Mouse (Mus musculus) midbrain, postnatal 0 days (tissue): Measurements from ENCODE around the gene Pdcd1. TPM values are rescaled to one million over a fixed set of nuclear protein-coding genes. Genes with fewer than 3 reads are reported as not detected.

Source experiments
- ATAC-seq: fragments of 200-750 bp; cut with Nextera tagmentation; 2 replicates; pipeline ENCODE4 v1.8.0; 2017; ENCODE audit warnings: moderate number of reproducible peaks, mild to moderate bottlenecking, moderate TSS enrichment, moderate library complexity; ENCODE audit not compliant: low FRiP score
- DNase-seq: peaks from one replicate; pipeline ENCODE4 v3.0.0-alpha.2; 2015; ENCODE audit warnings: low spot score
- H3K27ac ChIP-seq: fragments of 300-500 bp; sonication (generic); 2 replicates; pipeline ENCODE4 v1.5.1; 2014; ENCODE audit warnings: low read depth, mild to moderate bottlenecking, low read length, mixed read lengths
- H3K27me3 ChIP-seq: fragments of 300-500 bp; sonication (generic); 2 replicates; pipeline ENCODE4 v1.6.1; 2014; ENCODE audit warnings: low read length, control low read depth, mixed read lengths; ENCODE audit not compliant: insufficient read depth
- H3K36me3 ChIP-seq: fragments of 300-500 bp; sonication (generic); 2 replicates; pipeline ENCODE4 v1.6.1; 2014; ENCODE audit warnings: low read length, control low read depth, mixed read lengths; ENCODE audit not compliant: insufficient read depth
- H3K4me1 ChIP-seq: fragments of 300-500 bp; sonication (generic); 2 replicates; pipeline ENCODE4 v1.6.1; 2014; ENCODE audit warnings: mild to moderate bottlenecking, control low read depth, antibody characterized with exemption, low read length, mixed read lengths; ENCODE audit not compliant: insufficient read depth
- H3K4me2 ChIP-seq: fragments of 300-500 bp; sonication (generic); 2 replicates; pipeline ENCODE4 v1.6.1; 2014; ENCODE audit warnings: low read depth, mild to moderate bottlenecking, low read length, mixed read lengths; ENCODE audit not compliant: poor library complexity, severe bottlenecking
- H3K4me3 ChIP-seq: fragments of 300-500 bp; sonication (generic); 2 replicates; pipeline ENCODE4 v1.5.1; 2014; ENCODE audit warnings: low read depth, mild to moderate bottlenecking, low read length, moderate library complexity
- H3K9ac ChIP-seq: fragments of 300-500 bp; sonication (generic); replicated peaks from 2 replicates; pipeline ENCODE4 v1.6.1; 2014; ENCODE audit warnings: mild to moderate bottlenecking, low read length, moderate library complexity, mixed read lengths; ENCODE audit not compliant: poor library complexity, severe bottlenecking
- H3K9me3 ChIP-seq: fragments of 300-500 bp; sonication (generic); 2 replicates; pipeline ENCODE4 v1.6.1; 2016; ENCODE audit warnings: low read length, control low read depth
- CTCF ChIP-seq: IDR thresholded peaks from 2 replicates; pipeline ENCODE4 v1.5.1; 2016; ENCODE audit warnings: antibody characterized with exemption, mild to moderate bottlenecking
- WGBS: fragments of 180-500 bp; shearing (Covaris S2); extraction: QIAGEN DNeasy Blood & Tissue Kit; methylation state at CpG from one replicate; pipeline ENCODE4 v1.1.7; 2014; 5-methylcytosine and 5-hydroxymethylcytosine counted together
- polyA plus RNA-seq: library from polyadenylated mRNA; unstranded; fragments of >200 nt; fragmentation: Nextera tagmentation; extraction: Ambion mirVana; gene quantifications from 2 replicates; pipeline ENCODE4 v1.2.1, GENCODE M21; 2015
- total RNA-seq: library from RNA; depleted of rRNA; stranded (reverse); fragments of >200 nt; gene quantifications from 2 replicates; pipeline ENCODE4 v1.2.3, GENCODE M21; 2014

Gene Pdcd1
- total and polyA plus RNA-seq, 2 experiments from 2014 or later = not detected

DNA sequence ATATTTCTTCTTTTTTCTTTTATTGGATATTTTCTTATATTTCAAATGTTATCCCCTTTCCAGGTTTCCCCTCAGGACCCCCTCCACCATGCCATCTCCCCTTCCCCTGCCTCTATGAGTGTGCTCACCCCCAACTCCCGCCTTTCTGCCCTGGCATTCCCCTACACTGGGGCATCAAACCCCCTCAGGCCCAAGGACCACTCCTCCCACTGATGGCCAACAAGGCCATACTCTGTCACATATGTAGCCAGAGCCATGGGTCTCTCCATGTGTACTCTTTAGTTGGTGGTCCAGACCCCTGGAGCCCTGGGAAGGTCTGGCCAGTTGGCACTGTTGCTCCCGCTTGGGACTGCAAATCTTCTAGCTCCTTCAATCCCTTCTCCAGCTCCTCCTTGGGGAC, 5.0 kb upstream of the Pdcd1 start:
- WGBS = 94% methylated on average over 2 of the region's 2 CpGs
- Histone ChIP-seq H3K36me3 (no peaks in the 10 kb centered on the region), H3K4me1 (no peaks in the 10 kb centered on the region), H3K4me2 (no peak overlapping the region), H3K27ac (no peak overlapping the region), H3K4me3 (no peak overlapping the region), H3K27me3 (no peaks in the 10 kb centered on the region), H3K9ac (no peak overlapping the region), H3K9me3 (no peaks in the 10 kb centered on the region)
- TF ChIP-seq CTCF = no peak
- ATAC-seq (no peak), DNase-seq (no peak)

DNA sequence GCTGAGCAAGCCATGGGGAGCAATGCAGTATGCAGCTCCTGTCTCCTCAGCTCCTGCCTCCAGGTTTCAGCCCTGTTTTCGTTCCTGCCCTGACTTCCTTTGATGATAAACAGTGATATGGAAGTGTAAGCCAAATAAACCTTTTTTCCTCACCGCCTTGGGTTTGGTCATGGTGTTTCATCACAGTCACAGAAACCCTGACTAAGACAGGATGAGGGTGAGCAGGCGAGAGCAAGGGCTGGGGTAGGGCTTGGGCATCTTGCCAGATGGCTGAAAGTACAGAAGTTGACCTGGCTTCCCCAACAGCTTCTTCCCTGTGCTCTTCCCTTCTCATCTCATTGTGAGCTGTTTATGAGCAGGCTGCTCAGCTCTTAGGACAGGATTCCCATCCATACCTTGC, 3.6 kb upstream of the Pdcd1 start:
- Histone ChIP-seq H3K4me3 (no peak overlapping the region), H3K9ac (no peak overlapping the region), H3K4me2 (no peak overlapping the region), H3K27ac (no peak overlapping the region), H3K4me1 (no peaks in the 10 kb centered on the region), H3K9me3 (no peaks in the 10 kb centered on the region), H3K36me3 (no peaks in the 10 kb centered on the region), H3K27me3 (no peaks in the 10 kb centered on the region)
- WGBS = 80% methylated on average over 3 of the region's 3 CpGs
- DNase-seq (no peak), ATAC-seq (no peak)
- no peak for TF ChIP-seq CTCF

DNA sequence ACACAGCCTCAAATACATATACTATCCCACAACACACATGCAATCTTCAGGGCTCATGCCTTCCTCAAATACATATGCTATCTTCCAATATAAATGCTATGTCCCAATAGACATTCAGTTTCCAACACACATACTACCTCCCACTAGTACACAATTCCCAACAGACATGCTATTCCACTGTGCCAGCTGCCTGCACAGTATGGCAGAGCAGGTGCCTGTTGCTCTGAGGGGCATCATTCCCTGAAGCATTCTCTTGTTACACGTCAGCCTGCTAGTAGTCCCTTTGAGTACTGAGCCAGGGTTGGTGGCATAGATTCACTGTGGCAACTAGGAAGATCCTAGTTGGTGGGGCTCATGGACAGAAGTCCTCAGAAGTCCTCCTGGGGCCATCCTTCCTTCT, 2.1 kb upstream of the Pdcd1 start:
- WGBS = 75% methylated on average over 1 of the region's 1 CpGs
- Histone ChIP-seq H3K4me1 (no peaks in the 10 kb centered on the region), H3K36me3 (no peaks in the 10 kb centered on the region), H3K9ac (no peak overlapping the region), H3K4me2 (no peak overlapping the region), H3K4me3 (no peak overlapping the region), H3K27me3 (no peaks in the 10 kb centered on the region), H3K27ac (no peak overlapping the region), H3K9me3 (no peaks in the 10 kb centered on the region)
- TF ChIP-seq CTCF = no peak
- no peak for DNase-seq
- no peak for ATAC-seq

DNA sequence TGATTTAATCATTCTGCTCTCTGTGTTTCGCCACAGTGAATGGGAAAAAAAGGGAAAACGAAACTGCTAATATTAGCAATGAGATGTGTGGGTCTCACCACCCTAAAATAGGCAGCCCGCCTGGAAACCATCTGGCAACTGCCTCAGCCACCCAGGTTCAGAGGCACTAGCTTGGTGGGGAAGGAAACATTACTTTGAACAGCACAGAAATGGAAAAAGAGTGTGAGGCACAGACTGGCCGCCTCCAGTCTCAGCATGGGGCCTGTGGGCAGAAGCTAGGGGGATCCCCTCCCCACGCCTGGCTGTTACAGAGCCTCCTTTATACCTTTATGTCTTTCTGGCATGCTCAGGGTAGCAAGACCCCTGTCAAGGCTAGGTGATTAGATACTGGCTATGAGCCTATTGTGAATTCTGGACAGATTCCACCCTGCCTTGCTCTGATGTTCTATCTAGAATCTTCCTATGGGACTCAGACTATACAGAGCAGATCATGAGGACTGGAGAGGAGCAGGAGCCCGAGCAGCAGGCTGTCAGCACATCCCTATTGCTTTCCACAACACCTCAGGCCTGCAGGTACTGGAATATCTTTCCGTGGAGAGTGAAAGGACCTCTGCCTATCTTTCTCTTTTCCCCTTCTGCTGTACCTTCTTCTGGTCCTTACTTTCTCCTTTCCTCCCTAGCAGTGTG, 1.3 kb upstream of the Pdcd1 start:
- no peak for ATAC-seq

DNA sequence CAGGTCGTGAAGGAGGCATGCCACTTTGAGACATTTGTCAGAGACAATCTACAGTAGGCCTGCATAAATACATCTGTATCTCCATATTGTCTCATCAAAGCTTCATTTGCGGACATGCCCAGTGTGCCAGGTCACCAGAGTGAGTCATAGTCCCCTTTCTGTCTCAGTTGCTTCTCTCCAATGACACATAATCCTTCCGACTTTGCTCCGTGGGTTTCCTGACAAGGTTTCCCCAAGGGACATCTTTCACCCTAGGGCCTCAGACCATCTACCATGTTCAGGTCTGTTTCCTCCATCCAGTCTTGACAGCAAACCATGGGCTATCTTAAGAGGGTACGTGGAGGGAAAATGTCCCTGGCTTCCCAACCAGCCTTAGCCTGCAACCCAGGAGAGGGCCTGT, 1.2 kb downstream of the Pdcd1 start:
- H3K36me3 ChIP-seq = no peaks in the 10 kb centered on the region
- DNase-seq = no peak
- no peak overlapping the region for H3K9ac ChIP-seq
- no peak overlapping the region for H3K4me3 ChIP-seq
- TF ChIP-seq CTCF = no peak
- no peak for ATAC-seq
- no peak overlapping the region for H3K4me2 ChIP-seq
- no peaks in the 10 kb centered on the region for H3K27me3 ChIP-seq
- 86% methylated on average over 5 of the region's 5 CpGs for WGBS
- H3K9me3 ChIP-seq = no peaks in the 10 kb centered on the region
- H3K4me1 ChIP-seq = no peaks in the 10 kb centered on the region
- no peak overlapping the region for H3K27ac ChIP-seq

More for the DNA sequence above, 1.3 kb upstream of the Pdcd1 start:
- H3K27ac ChIP-seq = no peak overlapping the region
- H3K4me3 ChIP-seq = no peak overlapping the region
- H3K4me2 ChIP-seq = no peak overlapping the region
- no peak for DNase-seq
- WGBS = 61% methylated on average over 7 of the region's 7 CpGs
- H3K9me3 ChIP-seq = no peaks in the 10 kb centered on the region
- no peak for TF ChIP-seq CTCF
- no peaks in the 10 kb centered on the region for H3K27me3 ChIP-seq
- no peaks in the 10 kb centered on the region for H3K36me3 ChIP-seq
- no peaks in the 10 kb centered on the region for H3K4me1 ChIP-seq
- no peak overlapping the region for H3K9ac ChIP-seq

DNA sequence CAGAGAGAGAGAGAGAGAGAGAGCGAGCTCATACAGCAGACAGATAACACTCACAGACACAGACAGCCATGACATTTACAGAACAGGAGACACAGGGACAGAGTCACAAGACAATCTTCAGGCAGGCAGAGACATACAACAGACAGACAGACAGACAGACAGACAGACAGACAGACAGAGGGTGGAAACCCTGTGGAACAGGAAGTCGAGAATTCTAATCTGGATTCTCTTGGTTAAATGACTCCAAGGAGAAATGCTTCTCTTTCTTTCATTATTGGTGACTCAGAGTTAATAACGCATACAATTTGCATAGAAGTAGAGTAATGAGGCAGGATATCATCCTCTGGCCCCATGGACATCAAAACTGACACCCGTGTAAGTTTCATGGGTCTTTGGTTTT, 5.8 kb downstream of the Pdcd1 start:
- DNase-seq (no peak), ATAC-seq (no peak)
- Histone ChIP-seq H3K36me3 (no peaks in the 10 kb centered on the region), H3K27ac (no peak overlapping the region), H3K4me1 (no peaks in the 10 kb centered on the region), H3K4me3 (no peak overlapping the region), H3K4me2 (no peak overlapping the region), H3K9ac (no peak overlapping the region), H3K9me3 (no peaks in the 10 kb centered on the region), H3K27me3 (no peaks in the 10 kb centered on the region)
- 79% methylated on average over 4 of the region's 4 CpGs for WGBS
- no peak for TF ChIP-seq CTCF
